Mouse (Mus musculus) common myeloid progenitor, adult 5-6 weeks (primary cell): ENCODE measurements around the gene Aoah. TPM values are rescaled to one million over a fixed set of nuclear protein-coding genes. Genes with fewer than 3 reads are reported as not detected.

Source experiments
- ATAC-seq: replicated peaks from 2 replicates; pipeline ENCODE4 v1.8.0; 2016; ENCODE audit warnings: low read depth, mild to moderate bottlenecking, moderate TSS enrichment, inconsistent platforms; ENCODE audit not compliant: poor library complexity, severe bottlenecking
- total RNA-seq: library from RNA; stranded (forward); fragments of 200-1000, 187-1606 nt; gene quantifications from 2 replicates; pipeline ENCODE4 v1.2.3, GENCODE M21; 2017

The Aoah gene
- total RNA-seq, 1 experiment from 2014 or later: 1.3 TPM

- no peak for ATAC-seq
Measured at GRCm38 (mm10) chr13:20901634-20902135, 107.8 kb downstream of the Aoah start.

- no peak for ATAC-seq
Measured at GRCm38 (mm10) chr13:20904118-20904517, 110.2 kb downstream of the Aoah start.

GRCm38 (mm10) chr13:20905195-20905594 is 111.3 kb downstream of the Aoah start:
- ATAC-seq: no peak

GRCm38 (mm10) chr13:20916698-20917511 is 123.0 kb downstream of the Aoah start:
- ATAC-seq: no peak

- ATAC-seq: no peak
Measured at GRCm38 (mm10) chr13:20920401-20920800, 126.5 kb downstream of the Aoah start.

- no peak for ATAC-seq
Measured at GRCm38 (mm10) chr13:20936016-20936415, 142.1 kb downstream of the Aoah start.

- ATAC-seq: peak; percentile 87
Measured at GRCm38 (mm10) chr13:20937452-20937851, 143.5 kb downstream of the Aoah start.

- ATAC-seq: no peak
Measured at GRCm38 (mm10) chr13:20939099-20939498, 145.2 kb downstream of the Aoah start.

- peak; percentile 60; the same call in 1 of the 2 replicates for ATAC-seq
Measured at GRCm38 (mm10) chr13:20940389-20940788, 146.5 kb downstream of the Aoah start.

GRCm38 (mm10) chr13:20941707-20942106 is 147.8 kb downstream of the Aoah start:
- ATAC-seq: no peak

- ATAC-seq: no peak
Measured at GRCm38 (mm10) chr13:20963086-20963485, 169.2 kb downstream of the Aoah start.

- no peak for ATAC-seq
Measured at GRCm38 (mm10) chr13:20981234-20982230, 187.6 kb downstream of the Aoah start.

- no peak for ATAC-seq
Measured at GRCm38 (mm10) chr13:20985510-20985909, 191.6 kb downstream of the Aoah start.

GRCm38 (mm10) chr13:20985961-20986360 is 192.0 kb downstream of the Aoah start:
- ATAC-seq: no peak

- no peak for ATAC-seq
Measured at GRCm38 (mm10) chr13:21005238-21005637, 211.3 kb downstream of the Aoah start.

GRCm38 (mm10) chr13:21005642-21006320 is 211.9 kb downstream of the Aoah start:
- ATAC-seq: no peak

- no peak for ATAC-seq
Measured at GRCm38 (mm10) chr13:21006321-21006653, 212.4 kb downstream of the Aoah start.

- ATAC-seq: no peak
Measured at GRCm38 (mm10) chr13:21013659-21014058, 219.7 kb downstream of the Aoah start.

- ATAC-seq: no peak
Measured at GRCm38 (mm10) chr13:21024831-21025230, 230.9 kb downstream of the Aoah start.

GRCm38 (mm10) chr13:21033176-21033575 is 239.3 kb downstream of the Aoah start:
- ATAC-seq: no peak
